Mouse (Mus musculus): ENCODE measurements at regions not wholly inside any gene's neighbourhood (a gene's known extent, or its start where the extent isn't known, plus 50 kb on each side); places are given as distances from the start of the nearest gene placed in this dataset.

DNA sequence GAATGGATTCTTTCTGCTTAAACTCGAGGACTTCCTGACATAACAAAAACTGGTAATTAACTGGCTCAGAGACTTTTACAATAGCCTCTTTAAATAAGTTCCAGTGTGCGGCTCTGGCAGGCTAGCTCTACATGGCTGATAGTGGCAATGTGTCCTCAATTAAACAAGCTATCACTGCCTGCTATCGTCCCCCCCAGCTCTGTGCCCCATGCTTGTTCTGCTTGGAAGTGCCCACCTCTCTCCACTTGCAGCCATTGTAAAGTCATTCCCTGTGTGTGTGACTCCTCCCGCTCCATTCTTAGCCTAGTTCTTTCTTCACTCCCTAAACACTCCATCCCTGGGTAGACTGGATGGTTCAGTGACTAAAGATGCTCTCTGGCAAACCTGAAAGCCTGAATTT lies 99.9 kb upstream of the Lmo4 start:
- TF ChIP-seq CTCF (IDR thresholded peaks at IDR 0.05; ENCODE audit: borderline replicate concordance, insufficient read depth, low read length) (no peak), POLR2A (IDR thresholded peaks at IDR 0.05; ENCODE audit: low read depth, low read length) (no peak)
- no peaks in the 10 kb centered on the region for H3K4me1 ChIP-seq (ENCODE audit: control insufficient read depth, insufficient read depth, low read length)
- H3K27ac ChIP-seq (ENCODE audit: insufficient read depth, low read length), result no peak overlapping the region

GRCm38 (mm10) chr3:144302626-144303025 lies 97.6 kb upstream of the Lmo4 start:
- Histone ChIP-seq H3K4me1 (ENCODE audit: control insufficient read depth, insufficient read depth, low read length) (no peaks in the 10 kb centered on the region), H3K27ac (ENCODE audit: insufficient read depth, low read length) (no peak overlapping the region), H3K4me3 (ENCODE audit: insufficient read depth, low read length) (no peak overlapping the region)
- TF ChIP-seq POLR2A (IDR thresholded peaks at IDR 0.05; ENCODE audit: low read depth, low read length) (no peak), CTCF (IDR thresholded peaks at IDR 0.05; ENCODE audit: borderline replicate concordance, insufficient read depth, low read length) (no peak)

More for the DNA sequence above, 99.9 kb upstream of the Lmo4 start:
- no peak overlapping the region for H3K4me3 ChIP-seq (ENCODE audit: insufficient read depth, low read length)

- Histone ChIP-seq H3K4me1 (ENCODE audit: control insufficient read depth, insufficient read depth, low read length) (no peaks in the 10 kb centered on the region), H3K4me3 (ENCODE audit: insufficient read depth, low read length) (no peak overlapping the region), H3K27ac (ENCODE audit: insufficient read depth, low read length) (no peak overlapping the region)
- TF ChIP-seq CTCF (IDR thresholded peaks at IDR 0.05; ENCODE audit: borderline replicate concordance, insufficient read depth, low read length) (no peak), POLR2A (IDR thresholded peaks at IDR 0.05; ENCODE audit: low read depth, low read length) (no peak)
Observed at GRCm38 (mm10) chr3:144301068-144301467, 96.0 kb upstream of the Lmo4 start.

DNA sequence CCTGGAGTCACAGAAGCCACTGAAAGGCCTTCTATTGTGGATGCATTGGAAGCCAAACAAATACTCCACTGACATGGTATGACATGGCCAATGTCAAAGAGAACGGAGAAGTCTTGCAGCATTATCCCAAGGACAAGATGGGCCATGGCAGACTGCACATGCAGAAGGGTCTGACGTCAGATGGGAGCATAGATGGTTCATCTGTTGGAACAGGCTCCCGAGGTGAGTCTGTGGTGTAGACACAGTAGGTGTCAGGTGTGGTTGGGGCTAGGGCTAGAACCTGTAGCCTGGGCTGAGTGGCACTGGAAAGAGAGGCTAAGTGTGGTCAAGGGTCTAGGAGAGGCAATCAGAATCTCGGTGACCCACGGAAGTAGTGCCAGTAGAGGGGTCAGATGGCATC lies 94.2 kb upstream of the Lmo4 start:
- TF ChIP-seq CTCF (IDR thresholded peaks at IDR 0.05; ENCODE audit: borderline replicate concordance, insufficient read depth, low read length) (no peak), POLR2A (IDR thresholded peaks at IDR 0.05; ENCODE audit: low read depth, low read length) (no peak)
- H3K4me1 ChIP-seq (ENCODE audit: control insufficient read depth, insufficient read depth, low read length), result no peaks in the 10 kb centered on the region
- no peak overlapping the region for H3K4me3 ChIP-seq (ENCODE audit: insufficient read depth, low read length)
- H3K27ac ChIP-seq (ENCODE audit: insufficient read depth, low read length), result no peak overlapping the region

GRCm38 (mm10) chr3:144289489-144289888 lies 84.5 kb upstream of the Lmo4 start:
- H3K27ac ChIP-seq (ENCODE audit: insufficient read depth, low read length), result no peak overlapping the region
- no peak for TF ChIP-seq POLR2A (IDR thresholded peaks at IDR 0.05; ENCODE audit: low read depth, low read length)
- H3K4me1 ChIP-seq (ENCODE audit: control insufficient read depth, insufficient read depth, low read length), result no peaks in the 10 kb centered on the region
- no peak overlapping the region for H3K4me3 ChIP-seq (ENCODE audit: insufficient read depth, low read length)

GRCm38 (mm10) chr3:144286100-144286499 lies 81.1 kb upstream of the Lmo4 start:
- peaks cover under 1% of the 10 kb centered on the region; the same call in 1 of the 2 replicates for H3K4me1 ChIP-seq (ENCODE audit: control insufficient read depth, insufficient read depth, low read length)
- H3K27ac ChIP-seq (ENCODE audit: insufficient read depth, low read length), result no peak overlapping the region
- TF ChIP-seq POLR2A (IDR thresholded peaks at IDR 0.05; ENCODE audit: low read depth, low read length), result no peak
- TF ChIP-seq CTCF (IDR thresholded peaks at IDR 0.05; ENCODE audit: borderline replicate concordance, insufficient read depth, low read length), result no peak
- H3K4me3 ChIP-seq (ENCODE audit: insufficient read depth, low read length), result no peak overlapping the region

DNA sequence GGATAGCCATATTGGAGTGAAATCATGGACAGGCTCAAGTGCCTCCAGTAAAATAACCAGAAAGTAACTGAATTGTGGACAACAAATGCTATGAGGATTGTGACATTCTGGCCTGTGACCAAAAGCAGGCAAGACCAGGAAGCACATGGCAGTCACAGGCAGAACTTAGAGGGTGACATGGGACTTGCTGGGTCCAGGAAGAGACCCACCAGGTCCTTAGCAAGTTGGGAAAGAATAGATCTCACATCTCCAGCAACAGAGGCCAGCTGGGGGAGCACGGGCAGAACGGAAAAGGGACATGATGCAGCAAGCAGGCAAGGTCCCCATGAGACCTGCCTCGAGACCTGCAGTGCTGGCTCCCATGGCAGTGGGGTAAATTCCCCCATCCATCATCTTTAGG lies 79.3 kb upstream of the Lmo4 start:
- Histone ChIP-seq H3K4me3 (ENCODE audit: insufficient read depth, low read length) (no peak overlapping the region), H3K4me1 (ENCODE audit: control insufficient read depth, insufficient read depth, low read length) (peaks cover 4% of the 10 kb centered on the region; the same call in 1 of the 2 replicates), H3K27ac (ENCODE audit: insufficient read depth, low read length) (no peak overlapping the region)
- TF ChIP-seq CTCF (IDR thresholded peaks at IDR 0.05; ENCODE audit: borderline replicate concordance, insufficient read depth, low read length) (no peak), POLR2A (IDR thresholded peaks at IDR 0.05; ENCODE audit: low read depth, low read length) (no peak)

DNA sequence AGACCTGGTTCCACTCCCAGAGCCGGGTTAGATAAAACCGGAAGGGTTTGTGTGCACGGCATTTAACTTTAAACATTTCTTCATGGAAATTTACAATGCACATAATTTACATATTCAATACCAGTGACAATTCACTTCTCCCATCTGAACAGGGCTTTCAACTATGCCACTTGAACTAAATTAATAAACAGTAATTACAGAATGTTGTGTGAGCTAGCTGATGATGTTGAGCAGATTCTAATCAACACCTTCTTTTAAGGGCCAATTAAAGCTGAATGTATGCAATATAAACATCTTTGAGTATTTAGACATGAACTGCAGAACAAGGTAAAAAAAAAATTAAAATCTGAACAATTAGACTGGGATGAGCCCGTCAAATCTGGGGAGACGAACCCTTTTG lies 68.1 kb upstream of the Lmo4 start:
- no peak overlapping the region for H3K4me3 ChIP-seq (ENCODE audit: insufficient read depth, low read length)
- TF ChIP-seq CTCF (IDR thresholded peaks at IDR 0.05; ENCODE audit: borderline replicate concordance, insufficient read depth, low read length), result no peak
- TF ChIP-seq POLR2A (IDR thresholded peaks at IDR 0.05; ENCODE audit: low read depth, low read length), result no peak
- no peaks in the 10 kb centered on the region for H3K4me1 ChIP-seq (ENCODE audit: control insufficient read depth, insufficient read depth, low read length)
- H3K27ac ChIP-seq (ENCODE audit: insufficient read depth, low read length), result no peak overlapping the region

DNA sequence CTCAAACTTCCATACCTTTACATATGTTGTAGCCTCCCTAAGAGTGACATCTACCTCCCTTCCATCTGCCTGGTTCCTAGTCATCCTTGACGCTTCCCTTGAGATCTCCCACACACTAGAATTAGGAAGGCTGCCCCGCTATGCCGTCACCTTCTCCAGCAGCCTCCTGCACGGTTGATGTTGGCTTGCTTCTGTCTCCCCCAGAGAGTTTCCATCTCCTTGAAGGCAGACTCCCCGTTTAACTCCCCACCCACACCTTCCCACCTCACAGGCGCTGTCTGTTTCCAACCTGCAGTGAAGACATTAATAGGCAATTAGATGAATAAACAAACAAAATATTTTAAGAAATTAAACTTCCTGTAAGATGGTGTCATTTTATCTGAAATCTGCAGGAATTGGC lies 65.2 kb upstream of the Lmo4 start:
- no peak overlapping the region for H3K27ac ChIP-seq (ENCODE audit: insufficient read depth, low read length)
- H3K4me3 ChIP-seq (ENCODE audit: insufficient read depth, low read length), result no peak overlapping the region
- TF ChIP-seq CTCF (IDR thresholded peaks at IDR 0.05; ENCODE audit: borderline replicate concordance, insufficient read depth, low read length) (no peak), POLR2A (IDR thresholded peaks at IDR 0.05; ENCODE audit: low read depth, low read length) (no peak)
- no peaks in the 10 kb centered on the region for H3K4me1 ChIP-seq (ENCODE audit: control insufficient read depth, insufficient read depth, low read length)

DNA sequence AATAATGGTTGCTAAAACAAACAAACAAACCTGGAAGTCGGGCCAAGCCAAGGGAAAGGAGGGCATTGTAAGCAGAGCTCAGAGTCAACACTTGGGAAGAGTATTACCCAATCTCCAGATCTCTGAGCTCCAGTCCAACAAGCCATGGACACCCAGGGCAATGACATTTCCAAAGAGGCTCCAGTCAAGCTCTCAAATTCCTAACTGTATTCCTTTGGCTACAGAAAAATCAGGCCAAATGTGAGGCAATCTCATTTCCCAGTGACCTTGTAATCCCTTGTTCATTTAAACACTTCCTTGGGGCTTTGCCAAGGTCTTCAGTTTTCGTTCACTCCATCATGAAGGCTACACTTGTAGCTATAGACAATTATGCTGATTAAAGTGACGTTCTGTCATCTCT lies 59.5 kb upstream of the Lmo4 start:
- Histone ChIP-seq H3K4me1 (ENCODE audit: control insufficient read depth, insufficient read depth, low read length) (no peaks in the 10 kb centered on the region), H3K27ac (ENCODE audit: insufficient read depth, low read length) (no peak overlapping the region), H3K4me3 (ENCODE audit: insufficient read depth, low read length) (no peak overlapping the region)
- TF ChIP-seq POLR2A (IDR thresholded peaks at IDR 0.05; ENCODE audit: low read depth, low read length) (no peak), CTCF (IDR thresholded peaks at IDR 0.05; ENCODE audit: borderline replicate concordance, insufficient read depth, low read length) (no peak)

DNA sequence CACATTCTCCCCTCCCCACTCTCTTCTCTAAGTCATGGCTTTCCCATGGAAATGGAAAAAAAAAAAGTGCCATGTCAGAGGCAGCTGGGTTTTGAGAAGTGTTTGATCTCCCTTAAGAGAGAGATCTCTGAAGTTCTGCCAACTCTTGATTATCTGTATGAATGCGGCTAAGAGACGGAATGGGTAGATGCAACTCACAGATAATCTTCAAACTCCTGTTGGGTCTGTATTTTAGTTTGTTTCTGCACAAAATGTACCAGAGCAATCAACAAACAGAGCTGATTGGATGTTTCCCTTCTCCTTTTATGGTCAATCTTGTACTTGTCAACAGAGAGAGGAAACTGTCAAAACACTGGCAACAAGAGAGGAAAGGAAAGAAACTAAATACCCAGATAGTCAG lies 55.9 kb upstream of the Lmo4 start:
- no peak overlapping the region for H3K27ac ChIP-seq (ENCODE audit: insufficient read depth, low read length)
- H3K4me3 ChIP-seq (ENCODE audit: insufficient read depth, low read length), result no peak overlapping the region
- no peaks in the 10 kb centered on the region for H3K4me1 ChIP-seq (ENCODE audit: control insufficient read depth, insufficient read depth, low read length)
- TF ChIP-seq POLR2A (IDR thresholded peaks at IDR 0.05; ENCODE audit: low read depth, low read length) (no peak), CTCF (IDR thresholded peaks at IDR 0.05; ENCODE audit: borderline replicate concordance, insufficient read depth, low read length) (no peak)
